Mouse (Mus musculus): ENCODE measurements around the gene Asphd1. TPM values are rescaled to one million over a fixed set of nuclear protein-coding genes. Genes with fewer than 3 reads are reported as not detected.

The Asphd1 gene
- total and polyA plus RNA-seq, 2 experiments from 2014 or later = 15.9 to 58.1 TPM

DNA sequence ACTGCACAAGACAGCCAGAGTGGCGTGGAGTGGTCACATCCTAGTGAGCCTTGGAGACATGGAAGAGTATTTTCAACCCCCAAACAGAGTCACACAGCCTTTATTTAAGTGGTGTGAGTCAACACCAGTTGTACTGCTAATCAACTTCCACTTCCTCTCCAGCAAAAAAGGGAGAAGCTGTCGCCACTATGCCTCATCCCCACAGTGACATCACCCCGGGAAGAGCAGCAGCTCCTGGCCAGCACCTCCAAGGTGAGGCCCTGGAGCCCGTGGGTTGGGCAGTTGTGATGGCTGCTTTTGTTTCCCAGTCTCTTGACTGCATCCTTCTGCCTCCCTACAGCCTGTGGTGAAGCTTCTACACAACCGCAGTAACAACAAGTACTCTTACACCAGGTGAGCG lies 8.2 kb downstream of the Asphd1 start:
- Histone ChIP-seq H3K27me3 (ENCODE audit: insufficient read depth, low read length) (no peaks in the 10 kb centered on the region), H3K4me3 (ENCODE audit: low read length) (no peak overlapping the region), H3K27ac (no peak overlapping the region), H3K4me1 (ENCODE audit: insufficient read depth, low read length) (no peaks in the 10 kb centered on the region), H3K36me3 (ENCODE audit: insufficient read depth, low read length) (peaks cover 16% of the 10 kb centered on the region), H3K4me2 (ENCODE audit: low read depth, low read length) (no peak overlapping the region), H3K9ac (replicated peaks; ENCODE audit: low read length) (no peak overlapping the region), H3K9me3 (ENCODE audit: low read length) (no peaks in the 10 kb centered on the region)
- DNase-seq (ENCODE audit: low spot score) = no peak
- no peak for TF ChIP-seq CTCF (IDR thresholded peaks at IDR 0.05; ENCODE audit: low read depth)
- WGBS = 50% methylated on average over 6 of the region's 6 CpGs
- ATAC-seq = no peak

DNA sequence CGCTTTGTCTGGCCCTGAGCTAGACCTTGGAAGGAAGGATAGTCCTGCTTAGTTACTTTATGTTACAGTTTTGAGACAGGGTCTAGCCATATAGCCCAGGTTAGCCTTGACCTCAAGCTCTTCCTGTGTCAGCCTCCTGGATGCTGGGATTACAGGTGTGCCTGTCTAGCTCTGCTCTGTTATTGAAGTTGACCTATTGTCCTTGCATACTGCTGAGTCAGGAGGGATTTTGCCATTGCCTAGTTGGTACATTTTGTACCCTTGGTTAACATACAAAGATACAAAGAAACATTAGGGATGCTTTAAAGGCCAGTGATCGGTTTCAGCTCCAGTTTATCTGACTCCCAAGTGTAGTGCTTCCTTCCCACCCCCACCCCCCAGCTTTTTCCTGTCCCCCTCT lies 16.7 kb downstream of the Asphd1 start:
- no peak for ATAC-seq
- no peak for DNase-seq (ENCODE audit: low spot score)
- peaks cover 14% of the 10 kb centered on the region; the same call in 1 of the 2 replicates for H3K36me3 ChIP-seq (ENCODE audit: insufficient read depth, low read length)
- H3K4me2 ChIP-seq (ENCODE audit: low read depth, low read length) = no peak overlapping the region
- no peak overlapping the region for H3K4me3 ChIP-seq (ENCODE audit: low read length)
- H3K4me1 ChIP-seq (ENCODE audit: insufficient read depth, low read length) = 0 out of 2 replicates have a peak, but pooled peaks cover 6% of the 10 kb centered on the region
- no peaks in the 10 kb centered on the region for H3K27me3 ChIP-seq (ENCODE audit: insufficient read depth, low read length)
- H3K27ac ChIP-seq = no peak overlapping the region
- H3K9ac ChIP-seq (replicated peaks; ENCODE audit: low read length) = no peak overlapping the region
- no peak for TF ChIP-seq CTCF (IDR thresholded peaks at IDR 0.05; ENCODE audit: low read depth)
- no peaks in the 10 kb centered on the region for H3K9me3 ChIP-seq (ENCODE audit: low read length)
- 88% methylated on average over 2 of the region's 2 CpGs for WGBS

DNA sequence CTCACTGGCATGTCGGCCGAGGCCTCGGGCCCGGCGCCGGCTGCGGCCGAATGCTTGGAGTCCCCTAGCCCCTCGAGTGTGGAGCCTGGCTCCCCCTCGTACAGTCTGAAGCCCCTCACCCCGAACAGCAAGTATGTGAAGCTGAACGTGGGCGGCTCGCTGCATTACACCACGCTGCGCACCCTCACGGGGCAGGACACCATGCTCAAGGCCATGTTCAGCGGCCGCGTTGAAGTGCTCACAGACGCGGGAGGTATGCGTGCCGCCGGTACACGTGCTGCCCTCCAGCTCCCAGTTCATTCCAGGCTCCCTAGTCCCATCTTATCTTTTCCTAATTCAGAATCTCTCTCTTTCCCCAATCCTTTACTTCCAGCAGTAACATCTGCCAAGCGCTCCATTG lies 20.3 kb downstream of the Asphd1 start:
- peak overlapping the region; percentile 98 for H3K4me2 ChIP-seq (ENCODE audit: low read depth, low read length)
- peak; percentile 82 for ATAC-seq

DNA sequence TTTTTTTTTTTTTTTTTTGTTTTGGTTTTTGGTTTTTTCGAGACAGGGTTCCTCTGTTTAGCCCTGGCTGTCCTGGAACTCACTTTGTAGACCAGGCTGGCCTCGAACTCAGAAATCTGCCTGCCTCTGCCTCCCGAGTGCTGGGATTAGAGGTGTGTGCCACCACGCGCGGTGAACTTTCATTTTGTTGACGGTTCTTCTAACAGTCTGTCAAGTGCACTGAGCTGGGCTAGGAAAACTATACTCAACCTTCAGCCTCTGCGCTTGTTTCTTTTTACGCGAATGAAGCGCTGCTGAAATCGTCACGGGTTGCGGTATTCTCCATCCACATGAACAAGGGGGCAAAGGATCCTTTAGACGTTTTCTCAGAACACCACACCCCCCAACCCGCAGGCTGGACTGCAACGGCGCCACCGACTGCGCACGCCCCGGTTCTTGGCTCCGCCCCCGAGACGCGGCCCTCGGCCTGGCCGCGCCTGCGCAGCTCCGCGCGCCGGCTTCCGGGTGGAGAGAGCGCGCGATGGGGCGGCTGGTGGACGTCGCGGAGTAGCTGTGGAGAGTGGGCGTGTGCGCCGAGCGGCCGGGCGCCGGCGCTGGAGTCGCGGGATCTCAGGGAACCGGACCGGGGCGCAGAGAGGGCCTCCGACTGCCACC lies 20.9 kb downstream of the Asphd1 start, which contains the start of gene Kctd13:
Gene Kctd13, plus strand, starts transcription at position 496 of the 654 bp plus-strand sequence.
- 3% methylated on average over 56 of the region's 56 CpGs for WGBS
- H3K27me3 ChIP-seq (ENCODE audit: insufficient read depth, low read length) = no peaks in the 10 kb centered on the region

More for the DNA sequence above, 20.3 kb downstream of the Asphd1 start:
- no peaks in the 10 kb centered on the region for H3K27me3 ChIP-seq (ENCODE audit: insufficient read depth, low read length)
- TF ChIP-seq CTCF (IDR thresholded peaks at IDR 0.05; ENCODE audit: low read depth) = no peak
- H3K4me1 ChIP-seq (ENCODE audit: insufficient read depth, low read length) = 0 out of 2 replicates have a peak, but pooled peaks cover 6% of the 10 kb centered on the region
- peak overlapping the region; percentile 79 for H3K27ac ChIP-seq
- peaks cover 4% of the 10 kb centered on the region; the same call in 1 of the 2 replicates for H3K36me3 ChIP-seq (ENCODE audit: insufficient read depth, low read length)
- DNase-seq (ENCODE audit: low spot score) = no peak
- H3K4me3 ChIP-seq (ENCODE audit: low read length) = peak overlapping the region; percentile 68
- H3K9me3 ChIP-seq (ENCODE audit: low read length) = no peaks in the 10 kb centered on the region
- H3K9ac ChIP-seq (replicated peaks; ENCODE audit: low read length) = peak overlapping the region; percentile 68
- WGBS = under 1% methylated on average over 27 of the region's 27 CpGs

DNA sequence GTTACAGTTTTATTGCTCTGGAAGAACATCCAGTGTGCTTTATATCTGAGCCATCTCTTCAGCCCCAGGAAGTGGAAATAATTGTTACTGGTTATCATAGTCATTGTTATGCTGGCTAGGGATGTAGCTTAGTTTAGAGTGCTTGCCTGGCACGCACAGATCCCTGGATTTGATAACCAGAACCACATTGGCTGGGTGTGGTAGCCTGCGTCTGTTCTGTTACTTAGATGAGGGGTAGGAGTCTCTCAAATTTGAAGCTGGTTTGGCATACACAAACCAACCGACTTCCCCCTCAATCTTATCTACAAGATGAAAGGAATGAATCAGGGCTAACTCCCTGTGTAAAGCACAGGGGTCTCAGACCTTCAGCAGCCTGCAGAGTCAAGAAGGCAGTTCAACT lies 23.1 kb downstream of the Asphd1 start:
- ATAC-seq (no peak), DNase-seq (ENCODE audit: low spot score) (no peak)
- 70% methylated on average over 3 of the region's 3 CpGs for WGBS
- no peak for TF ChIP-seq CTCF (IDR thresholded peaks at IDR 0.05; ENCODE audit: low read depth)
- Histone ChIP-seq H3K27ac (no peak overlapping the region), H3K36me3 (ENCODE audit: insufficient read depth, low read length) (no peaks in the 10 kb centered on the region), H3K4me2 (ENCODE audit: low read depth, low read length) (no peak overlapping the region), H3K4me1 (ENCODE audit: insufficient read depth, low read length) (0 out of 2 replicates have a peak, but pooled peaks cover 9% of the 10 kb centered on the region), H3K27me3 (ENCODE audit: insufficient read depth, low read length) (no peaks in the 10 kb centered on the region), H3K9ac (replicated peaks; ENCODE audit: low read length) (no peak overlapping the region), H3K9me3 (ENCODE audit: low read length) (no peaks in the 10 kb centered on the region), H3K4me3 (ENCODE audit: low read length) (no peak overlapping the region)

More for the DNA sequence above, 20.9 kb downstream of the Asphd1 start, which contains the start of gene Kctd13:
- H3K4me1 ChIP-seq (ENCODE audit: insufficient read depth, low read length) = 0 out of 2 replicates have a peak, but pooled peaks cover 6% of the 10 kb centered on the region
- H3K4me3 ChIP-seq (ENCODE audit: low read length) = peak within 1 kb of the TSS; percentile 68
- DNase-seq (ENCODE audit: low spot score) (peak; percentile 96), ATAC-seq (peak; percentile 98)
- no peak for TF ChIP-seq CTCF (IDR thresholded peaks at IDR 0.05; ENCODE audit: low read depth)
- peak within 1 kb of the TSS; percentile 98 for H3K4me2 ChIP-seq (ENCODE audit: low read depth, low read length)
- H3K27ac ChIP-seq = peak within 1 kb of the TSS; percentile 79
- peaks cover 3% of the 10 kb centered on the region; the same call in 1 of the 2 replicates for H3K36me3 ChIP-seq (ENCODE audit: insufficient read depth, low read length)
- H3K9ac ChIP-seq (replicated peaks; ENCODE audit: low read length) = peak within 1 kb of the TSS; percentile 68
- H3K9me3 ChIP-seq (ENCODE audit: low read length) = no peaks in the 10 kb centered on the region

DNA sequence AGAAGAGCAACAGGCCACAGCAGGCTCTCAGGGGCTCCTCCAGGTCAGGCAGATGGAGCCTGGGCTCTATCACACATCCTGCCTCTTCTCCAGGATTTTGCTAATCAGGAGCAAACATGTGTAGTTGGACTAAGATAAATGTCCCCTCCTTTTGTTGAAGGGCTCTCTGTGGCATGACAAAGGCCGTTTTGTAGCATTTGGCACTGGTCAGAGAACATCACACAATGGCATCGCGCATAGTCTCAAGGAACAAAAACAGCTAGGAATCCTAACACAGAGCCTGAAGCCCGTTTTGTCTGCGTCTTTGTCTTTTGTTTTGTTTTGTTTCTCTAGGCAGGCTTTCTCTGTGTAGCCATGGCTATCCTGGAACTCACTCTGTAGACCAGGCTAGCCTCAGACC lies 25.4 kb downstream of the Asphd1 start:
- no peaks in the 10 kb centered on the region for H3K27me3 ChIP-seq (ENCODE audit: insufficient read depth, low read length)

DNA sequence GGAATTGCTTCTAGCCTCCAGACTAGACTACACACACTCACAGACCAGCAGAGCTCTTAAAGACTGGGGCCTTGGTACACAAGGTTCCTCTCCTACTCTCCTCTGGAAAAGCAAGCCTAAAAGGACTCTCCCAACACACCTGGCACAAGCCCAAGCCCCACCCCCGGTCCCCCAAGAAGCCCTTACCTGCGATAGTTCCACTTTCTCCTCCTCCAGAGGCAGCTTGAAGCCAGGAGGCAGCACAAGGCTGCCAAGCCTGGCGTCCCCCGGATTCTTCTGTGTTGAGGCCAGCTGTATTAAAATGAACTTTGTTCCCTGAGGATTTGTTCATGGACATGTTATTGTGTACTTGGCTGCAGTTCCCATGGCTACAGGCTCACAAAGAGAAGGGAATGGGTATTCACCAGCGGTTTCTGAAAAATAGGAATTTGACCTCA lies 26.7 kb downstream of the Asphd1 start, which contains the start of gene Tmem219:
Gene Tmem219, minus strand, starts transcription at position 294 of the 437 bp plus-strand sequence.
- Histone ChIP-seq H3K27me3 (ENCODE audit: insufficient read depth, low read length) (no peaks in the 10 kb centered on the region), H3K4me3 (ENCODE audit: low read length) (no peak within 1 kb of the TSS), H3K4me1 (ENCODE audit: insufficient read depth, low read length) (0 out of 2 replicates have a peak, but pooled peaks cover 3% of the 10 kb centered on the region), H3K9ac (replicated peaks; ENCODE audit: low read length) (no peak within 1 kb of the TSS), H3K4me2 (ENCODE audit: low read depth, low read length) (no peak within 1 kb of the TSS), H3K27ac (peak within 1 kb of the TSS; percentile 2; the same call in 1 of the 2 replicates), H3K9me3 (ENCODE audit: low read length) (no peaks in the 10 kb centered on the region), H3K36me3 (ENCODE audit: insufficient read depth, low read length) (no peaks in the 10 kb centered on the region)
- 13% methylated on average over 5 of the region's 5 CpGs for WGBS
- TF ChIP-seq CTCF (IDR thresholded peaks at IDR 0.05; ENCODE audit: low read depth) = no peak
- peak; percentile 69 for ATAC-seq
- DNase-seq (ENCODE audit: low spot score) = peak; percentile 67

More for the DNA sequence above, 25.4 kb downstream of the Asphd1 start:
- Histone ChIP-seq H3K27ac (no peak overlapping the region), H3K4me2 (ENCODE audit: low read depth, low read length) (no peak overlapping the region), H3K4me1 (ENCODE audit: insufficient read depth, low read length) (0 out of 2 replicates have a peak, but pooled peaks cover 3% of the 10 kb centered on the region), H3K36me3 (ENCODE audit: insufficient read depth, low read length) (no peaks in the 10 kb centered on the region), H3K9me3 (ENCODE audit: low read length) (no peaks in the 10 kb centered on the region), H3K4me3 (ENCODE audit: low read length) (no peak overlapping the region), H3K9ac (replicated peaks; ENCODE audit: low read length) (no peak overlapping the region)
- 35% methylated on average over 5 of the region's 5 CpGs for WGBS
- DNase-seq (ENCODE audit: low spot score) = no peak
- no peak for ATAC-seq
- TF ChIP-seq CTCF (IDR thresholded peaks at IDR 0.05; ENCODE audit: low read depth) = no peak

Measured in hindbrain, postnatal 0 days (tissue).